Mouse (Mus musculus) telencephalon, adult 2 months (tissue): ENCODE results near the gene Olfr651.
"Not testable (repeated sequence)": the region's sequence is repeated elsewhere in the genome, so short reads cannot be mapped to it uniquely, and the experiment has no call there.

Source experiments
- DNase-seq: peaks from one replicate; pipeline ENCODE4 v3.0.0-alpha.2; 2011; ENCODE audit warnings: low read depth, low spot score

The Olfr651 gene

GRCm38 (mm10) chr7:104549833-104550232 is at the start of gene Olfr651:
TSS of gene Olfr651 (plus strand) at chr7:104550133.
- no peak for DNase-seq

DNA sequence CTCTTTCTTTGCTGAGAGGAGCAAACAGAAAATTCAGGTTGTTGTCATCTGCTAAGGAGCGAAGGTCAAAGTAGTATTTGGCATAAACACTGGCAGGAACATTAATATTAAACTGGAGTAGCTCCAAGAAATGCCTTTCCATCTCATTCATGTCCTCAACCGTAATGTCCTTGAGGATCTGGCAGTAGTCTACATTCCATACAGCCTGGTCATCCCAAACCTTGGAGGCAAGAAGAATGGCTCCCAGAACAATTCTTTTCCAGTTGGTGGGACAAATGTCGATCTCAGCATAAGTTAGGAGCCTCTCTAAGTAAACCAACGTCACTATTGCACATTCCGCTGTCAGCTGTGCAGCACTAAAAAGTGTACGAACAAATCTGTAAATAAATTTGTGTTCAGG is 48.7 kb upstream of the Olfr651 start:
- not testable (repeated sequence) for DNase-seq

DNA sequence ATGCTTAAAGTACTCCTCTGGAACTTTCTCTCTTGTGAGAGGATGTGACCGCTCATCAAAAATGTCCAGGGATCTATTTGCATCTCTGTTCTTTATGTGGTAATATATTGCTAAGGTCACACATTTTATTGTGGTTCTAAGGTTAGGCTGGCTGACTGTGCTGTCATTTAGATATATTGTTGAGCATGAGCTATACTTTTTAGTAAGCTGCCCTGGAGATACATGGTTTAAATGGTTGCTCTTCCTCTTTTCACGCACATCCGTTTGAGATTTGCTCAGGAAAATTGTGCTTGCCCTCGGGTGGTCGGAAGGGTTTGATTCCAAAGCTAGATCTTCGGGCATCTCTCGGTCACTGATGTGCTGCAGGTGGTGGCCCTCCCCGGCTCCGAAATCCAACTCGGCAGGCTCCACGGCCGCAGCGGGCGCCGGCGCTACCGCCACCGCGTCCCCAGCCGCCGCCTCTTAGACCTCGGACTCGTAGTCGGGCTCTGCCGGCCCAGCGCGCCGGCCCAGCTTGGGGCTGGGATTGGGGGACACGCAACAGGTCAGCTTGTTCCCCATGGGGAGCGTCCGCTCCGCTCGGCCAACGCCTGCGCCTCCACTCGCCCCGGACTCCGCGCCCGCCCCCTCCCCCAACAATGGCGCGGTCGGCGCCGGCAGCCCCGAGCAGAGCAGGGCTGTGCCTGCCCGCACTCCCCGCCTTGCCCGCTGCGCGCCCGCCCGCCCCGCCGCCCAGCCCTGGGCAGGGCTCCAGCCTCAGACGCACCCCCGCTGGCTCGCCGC is 48.2 kb upstream of the Olfr651 start:
- no peak for DNase-seq

GRCm38 (mm10) chr7:104507421-104508065 is 42.4 kb upstream of the Olfr651 start, which contains the start of gene Trim30d:
TSS of gene Trim30d (minus strand) at chr7:104507849.
- not testable (repeated sequence) for DNase-seq

- DNase-seq, result no peak
Observed at GRCm38 (mm10) chr7:104552700-104553099, 2.8 kb downstream of the Olfr651 start.

DNA sequence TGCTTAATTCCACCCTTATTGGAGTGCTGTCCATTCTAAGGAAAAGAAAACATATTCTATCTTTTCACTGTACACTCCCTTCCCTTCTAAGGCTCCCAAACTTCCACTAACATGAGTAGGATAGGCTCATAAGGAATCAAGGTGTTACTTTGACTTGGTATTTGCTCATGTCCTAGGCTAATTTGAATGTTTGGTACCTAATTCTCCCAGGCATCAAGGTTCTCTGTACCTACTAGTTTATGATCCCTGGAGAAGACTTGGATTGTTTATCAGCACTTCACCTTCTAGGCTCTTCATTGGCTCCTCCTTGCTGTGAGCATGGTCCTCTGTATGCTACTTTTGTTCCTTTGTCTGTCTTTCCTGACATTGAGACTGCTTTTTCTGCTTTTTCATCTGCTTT is 10.7 kb downstream of the Olfr651 start, which contains the start of gene Olfr652:
Olfr652 (plus strand) TSS at position 301 of the 400 bp plus-strand sequence.
- DNase-seq, result no peak

GRCm38 (mm10) chr7:104577014-104577413 is 27.1 kb downstream of the Olfr651 start, which contains the start of gene Olfr653:
TSS of gene Olfr653 (plus strand) at chr7:104577314.
- DNase-seq, result no peak

DNA sequence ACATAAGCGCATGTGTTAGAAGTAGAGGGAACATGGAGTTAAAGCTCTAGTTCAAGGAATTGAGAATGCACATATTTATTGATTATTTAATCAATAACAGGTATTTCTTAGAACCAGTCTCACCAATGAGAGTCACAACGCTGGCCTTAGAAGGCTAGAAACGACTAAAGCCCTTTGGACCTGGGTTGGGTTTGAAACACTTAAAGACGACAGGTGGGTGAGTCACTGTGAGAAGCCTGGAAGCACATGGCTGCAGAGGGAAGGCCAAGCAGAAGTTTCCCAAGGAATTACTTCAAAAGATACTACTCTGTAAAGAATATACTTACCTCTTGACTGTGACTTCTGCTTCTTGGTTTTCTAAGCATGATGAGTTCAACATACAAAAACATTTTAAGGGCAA is 30.9 kb downstream of the Olfr651 start:
- DNase-seq, result no peak

DNA sequence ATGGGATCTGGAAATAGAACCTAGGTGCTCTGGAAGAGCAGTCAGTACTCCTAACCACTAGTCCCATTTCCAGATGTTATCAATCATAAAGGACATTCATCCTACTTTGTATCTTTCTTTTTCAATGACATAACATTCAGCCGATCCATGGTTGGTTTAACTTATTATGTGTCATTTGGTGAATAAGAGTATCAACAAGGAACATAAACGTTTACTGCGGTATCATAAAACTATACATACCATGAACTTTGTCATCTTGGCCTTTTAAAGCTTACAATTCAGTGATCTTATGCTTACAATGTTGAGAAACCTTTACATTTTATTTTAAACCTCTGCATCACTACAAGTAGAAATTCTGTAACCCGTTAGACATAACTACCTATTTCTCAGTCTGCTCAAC is 31.5 kb downstream of the Olfr651 start:
- DNase-seq, result no peak

GRCm38 (mm10) chr7:104586725-104587124 is 36.8 kb downstream of the Olfr651 start, which contains the start of gene Olfr654:
TSS of gene Olfr654 (plus strand) at chr7:104587025.
- no peak for DNase-seq

- DNase-seq, result no peak
Observed at GRCm38 (mm10) chr7:104588274-104588673, 38.3 kb downstream of the Olfr651 start.

DNA sequence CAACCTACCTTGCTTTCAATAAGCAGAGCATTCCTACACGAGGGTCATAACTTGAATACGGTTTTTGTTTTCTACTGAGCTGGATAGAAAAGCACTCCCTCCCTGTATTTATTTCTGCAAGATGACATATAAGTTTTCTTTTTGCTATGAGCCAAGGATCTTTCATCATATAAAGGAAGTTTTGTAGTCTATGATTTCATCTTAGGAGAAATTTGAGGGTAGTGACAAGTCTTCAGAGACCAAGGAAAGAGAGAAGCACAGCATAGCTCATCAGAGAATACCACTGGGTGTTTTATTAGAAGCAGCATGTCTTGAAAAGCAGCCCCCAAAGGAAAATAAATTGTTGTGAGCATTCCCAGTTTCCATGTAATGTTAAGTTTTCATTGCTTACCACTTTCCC is 51.7 kb downstream of the Olfr651 start, which contains the start of gene Olfr655:
Olfr655 (minus strand) TSS at position 101 of the 400 bp plus-strand sequence.
- no peak for DNase-seq

DNA sequence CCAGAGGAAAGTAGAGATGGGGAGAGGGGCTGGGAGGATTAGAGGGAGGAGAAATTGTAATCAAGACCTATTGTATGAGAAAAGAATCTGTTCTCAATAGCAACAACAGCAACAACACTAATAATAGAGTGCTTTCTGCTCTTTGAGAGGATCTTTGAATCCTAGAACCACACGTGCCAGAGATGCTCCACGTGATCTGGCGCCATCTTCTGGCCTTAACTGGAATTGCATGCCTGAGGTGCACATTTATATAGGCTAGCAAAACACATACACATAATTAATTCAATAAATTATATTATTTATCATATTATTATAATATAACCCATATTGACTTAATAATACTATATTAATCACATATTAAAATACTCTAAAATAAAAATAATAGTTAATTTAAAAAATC is 53.2 kb downstream of the Olfr651 start:
- DNase-seq, result no peak
